Mouse (Mus musculus) bone marrow macrophage, adult 2 months (primary cell): ENCODE data around the gene Leng8.

Experiments
- CTCF ChIP-seq: IDR thresholded peaks from 2 replicates; pipeline ENCODE4 v1.5.1; 2012; ENCODE audit warnings: low read depth, mild to moderate bottlenecking, low read length, moderate library complexity
- POLR2A ChIP-seq: IDR thresholded peaks from 2 replicates; pipeline ENCODE4 v1.6.1; 2012; ENCODE audit warnings: mild to moderate bottlenecking, low read depth, low read length, borderline replicate concordance

DNA sequence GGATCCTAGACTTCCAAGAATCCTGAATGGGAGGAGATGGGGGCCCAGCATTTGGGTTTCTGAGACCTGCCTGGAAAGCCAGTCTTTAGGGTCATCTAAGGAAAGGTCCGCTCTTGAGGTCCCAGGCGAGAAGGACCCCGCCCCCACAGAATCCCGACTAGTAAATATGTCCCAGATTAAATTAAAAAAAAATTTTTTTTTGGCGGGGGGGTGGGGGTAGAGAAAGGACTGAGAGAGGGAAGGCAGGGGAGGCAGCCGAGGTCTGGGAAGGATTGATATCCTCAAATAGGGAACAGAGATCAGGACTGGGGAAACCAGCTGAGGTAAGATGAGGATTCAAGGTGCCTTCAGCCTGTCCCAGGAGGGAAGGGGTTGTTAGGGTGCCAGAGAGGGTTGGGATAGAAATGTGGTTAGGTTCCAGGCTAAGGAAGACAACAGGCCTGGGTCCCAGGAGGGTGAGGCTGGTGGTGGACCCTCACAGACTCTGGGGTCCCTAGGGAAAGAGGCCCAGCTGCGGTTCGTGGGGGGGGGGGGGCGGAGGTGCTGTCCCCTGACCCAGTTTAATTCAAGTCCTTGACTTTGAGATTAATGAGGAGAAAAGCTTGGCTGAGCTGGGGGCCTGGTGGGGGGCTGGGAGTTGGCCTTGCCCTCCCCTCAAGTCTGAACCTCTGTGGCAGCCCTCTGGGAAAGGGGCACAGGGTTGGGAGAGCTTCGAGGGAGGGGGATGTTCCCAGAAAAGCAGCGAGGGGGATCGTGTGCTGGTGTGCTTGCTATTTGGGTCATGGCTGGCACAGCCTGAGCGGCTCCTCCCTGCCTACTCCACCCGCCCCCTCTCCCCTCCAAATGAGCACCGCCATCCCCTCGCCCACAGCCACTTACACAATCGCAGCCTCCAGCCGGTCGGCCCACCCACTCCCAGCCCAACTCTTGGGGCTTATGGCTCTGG lies 16.6 kb upstream of the Leng8 start:
- TF ChIP-seq POLR2A (no peak), CTCF (no peak)
